Mouse (Mus musculus) spleen, adult 2 months (tissue): Measurements from ENCODE around the gene Il23a.

Experiments used
- CTCF ChIP-seq: fragments of 200-500 bp; IDR thresholded peaks from 2 replicates; pipeline ENCODE4 v1.5.1; 2011; ENCODE audit warnings: mild to moderate bottlenecking, inconsistent platforms; ENCODE audit not compliant: insufficient read depth, insufficient read length, insufficient replicate concordance; ENCODE audit errors: extremely low read depth
- POLR2A ChIP-seq: fragments of 200-500 bp; IDR thresholded peaks from 2 replicates; pipeline ENCODE4 v1.6.1; 2011; ENCODE audit warnings: low read depth, low read length, inconsistent platforms

DNA sequence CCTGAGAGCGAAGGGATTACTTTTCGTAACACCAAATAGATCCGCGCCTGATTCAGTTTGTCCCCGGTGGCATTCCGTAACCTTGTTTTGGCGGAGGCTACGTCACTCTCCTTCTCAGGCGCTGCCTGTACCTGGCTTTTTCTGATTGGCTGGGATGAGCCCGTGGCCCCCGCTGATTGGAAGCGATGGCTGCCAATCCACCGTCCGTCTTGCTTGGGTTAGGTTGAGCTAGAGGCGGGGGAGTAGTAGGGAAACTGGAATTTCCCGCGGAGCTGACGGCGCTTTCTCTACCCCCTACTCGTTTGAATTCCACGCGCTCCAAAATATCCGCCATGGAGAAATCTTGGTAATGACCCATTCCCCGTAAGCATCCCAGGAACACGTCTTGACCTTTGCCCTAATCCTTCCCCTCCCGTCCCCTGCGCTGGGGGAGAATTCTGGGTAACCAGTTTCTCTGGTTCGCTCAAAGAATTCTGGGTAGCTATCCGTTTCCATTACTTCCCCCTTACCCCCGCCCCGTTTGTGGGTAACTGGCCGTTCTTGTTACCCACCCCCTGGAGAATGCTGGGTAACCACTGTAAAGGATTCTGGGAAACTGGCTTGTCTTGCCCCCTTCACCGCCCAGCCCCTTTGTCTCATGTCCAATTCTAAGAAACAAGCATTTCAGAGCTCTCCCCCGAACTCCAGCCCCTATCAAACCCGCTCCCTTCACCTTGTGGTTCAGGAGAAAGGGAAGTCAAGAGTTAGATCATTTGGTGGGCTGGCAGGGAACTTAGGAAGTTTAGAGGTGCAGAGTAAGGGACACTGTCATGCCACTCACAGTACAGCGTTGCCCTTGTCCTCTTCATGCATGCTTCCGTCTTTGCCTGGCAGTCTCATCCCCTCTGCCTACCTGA is 4.8 kb upstream of the Il23a start, which contains the start of gene Pan2:
- TF ChIP-seq CTCF (no peak), POLR2A (peak; percentile 15; the same call in 1 of the 2 replicates)
